Mouse (Mus musculus): ENCODE results near the gene Sestd1. TPM values are rescaled to one million over a fixed set of nuclear protein-coding genes. Genes with fewer than 3 reads are reported as not detected.

The Sestd1 gene
- polyA plus RNA-seq, 1 experiment from 2014 or later: 14.8 TPM

- no peaks in the 10 kb centered on the region for H3K27me3 ChIP-seq (ENCODE audit: insufficient read depth, poor library complexity, severe bottlenecking)
- no peak overlapping the region for H3K4me3 ChIP-seq
- no peaks in the 10 kb centered on the region for H3K9me3 ChIP-seq
- peaks cover 47% of the 10 kb centered on the region for H3K36me3 ChIP-seq
- no peak overlapping the region for H3K27ac ChIP-seq
- no peak for DNase-seq (ENCODE audit: low spot score)
- 89% methylated on average over 5 of the region's 5 CpGs for WGBS
- H3K4me1 ChIP-seq (replicated peaks): peaks cover 2% of the 10 kb centered on the region; the same call in 1 of the 2 replicates
Measured at GRCm38 (mm10) chr2:77198246-77198645, 82.1 kb downstream of the Sestd1 start.

GRCm38 (mm10) chr2:77196819-77197218, 83.6 kb downstream of the Sestd1 start:
- Histone ChIP-seq H3K4me3 (no peak overlapping the region), H3K4me1 (replicated peaks) (peaks cover 2% of the 10 kb centered on the region; the same call in 1 of the 2 replicates), H3K27ac (no peak overlapping the region), H3K27me3 (ENCODE audit: insufficient read depth, poor library complexity, severe bottlenecking) (no peaks in the 10 kb centered on the region), H3K36me3 (peaks cover 47% of the 10 kb centered on the region), H3K9me3 (no peaks in the 10 kb centered on the region)
- 89% methylated on average over 4 of the region's 4 CpGs for WGBS
- DNase-seq (ENCODE audit: low spot score): no peak

GRCm38 (mm10) chr2:77195056-77195455, 85.3 kb downstream of the Sestd1 start:
- Histone ChIP-seq H3K27ac (no peak overlapping the region), H3K36me3 (peaks cover 59% of the 10 kb centered on the region), H3K9me3 (no peaks in the 10 kb centered on the region), H3K4me3 (no peak overlapping the region), H3K4me1 (replicated peaks) (no peaks in the 10 kb centered on the region), H3K27me3 (ENCODE audit: insufficient read depth, poor library complexity, severe bottlenecking) (no peaks in the 10 kb centered on the region)
- WGBS: 94% methylated on average over 5 of the region's 5 CpGs
- no peak for DNase-seq (ENCODE audit: low spot score)

- Histone ChIP-seq H3K4me3 (no peak overlapping the region), H3K9me3 (no peaks in the 10 kb centered on the region), H3K27ac (no peak overlapping the region), H3K27me3 (ENCODE audit: insufficient read depth, poor library complexity, severe bottlenecking) (no peaks in the 10 kb centered on the region), H3K36me3 (peaks cover 81% of the 10 kb centered on the region), H3K4me1 (replicated peaks) (no peaks in the 10 kb centered on the region)
- DNase-seq (ENCODE audit: low spot score): no peak
- 95% methylated on average over 3 of the region's 3 CpGs for WGBS
Measured at GRCm38 (mm10) chr2:77191811-77192210, 88.6 kb downstream of the Sestd1 start.

- Histone ChIP-seq H3K4me1 (replicated peaks) (no peaks in the 10 kb centered on the region), H3K27ac (no peak overlapping the region), H3K27me3 (ENCODE audit: insufficient read depth, poor library complexity, severe bottlenecking) (no peaks in the 10 kb centered on the region), H3K9me3 (no peaks in the 10 kb centered on the region), H3K4me3 (no peak overlapping the region), H3K36me3 (peaks cover 80% of the 10 kb centered on the region)
- 95% methylated on average over 7 of the region's 7 CpGs for WGBS
- no peak for DNase-seq (ENCODE audit: low spot score)
Measured at GRCm38 (mm10) chr2:77190891-77191290, 89.5 kb downstream of the Sestd1 start.

- Histone ChIP-seq H3K4me1 (replicated peaks) (no peaks in the 10 kb centered on the region), H3K27ac (no peak overlapping the region), H3K36me3 (peaks cover 79% of the 10 kb centered on the region), H3K4me3 (no peak overlapping the region), H3K9me3 (no peaks in the 10 kb centered on the region), H3K27me3 (ENCODE audit: insufficient read depth, poor library complexity, severe bottlenecking) (no peaks in the 10 kb centered on the region)
- WGBS: 93% methylated on average over 3 of the region's 3 CpGs
- DNase-seq (ENCODE audit: low spot score): no peak
Measured at GRCm38 (mm10) chr2:77190301-77190700, 90.1 kb downstream of the Sestd1 start.

- no peaks in the 10 kb centered on the region for H3K27me3 ChIP-seq (ENCODE audit: insufficient read depth, poor library complexity, severe bottlenecking)
- no peaks in the 10 kb centered on the region for H3K4me1 ChIP-seq (replicated peaks)
- DNase-seq (ENCODE audit: low spot score): no peak
- no peaks in the 10 kb centered on the region for H3K9me3 ChIP-seq
- H3K27ac ChIP-seq: no peak overlapping the region
- 95% methylated on average over 7 of the region's 7 CpGs for WGBS
- peaks cover 79% of the 10 kb centered on the region for H3K36me3 ChIP-seq
- no peak overlapping the region for H3K4me3 ChIP-seq
Measured at GRCm38 (mm10) chr2:77189671-77190070, 90.7 kb downstream of the Sestd1 start.

GRCm38 (mm10) chr2:77187501-77187900, 92.9 kb downstream of the Sestd1 start:
- H3K4me3 ChIP-seq: no peak overlapping the region

GRCm38 (mm10) chr2:77186912-77187311, 93.5 kb downstream of the Sestd1 start:
- Histone ChIP-seq H3K9me3 (no peaks in the 10 kb centered on the region), H3K27me3 (ENCODE audit: insufficient read depth, poor library complexity, severe bottlenecking) (no peaks in the 10 kb centered on the region), H3K4me3 (no peak overlapping the region), H3K27ac (no peak overlapping the region), H3K36me3 (peaks cover 69% of the 10 kb centered on the region), H3K4me1 (replicated peaks) (no peaks in the 10 kb centered on the region)
- DNase-seq (ENCODE audit: low spot score): no peak
- 71% methylated on average over 8 of the region's 8 CpGs for WGBS

More at GRCm38 (mm10) chr2:77187501-77187900, 92.9 kb downstream of the Sestd1 start:
- 92% methylated on average over 3 of the region's 3 CpGs for WGBS
- Histone ChIP-seq H3K27me3 (ENCODE audit: insufficient read depth, poor library complexity, severe bottlenecking) (no peaks in the 10 kb centered on the region), H3K4me1 (replicated peaks) (no peaks in the 10 kb centered on the region), H3K27ac (no peak overlapping the region), H3K9me3 (no peaks in the 10 kb centered on the region), H3K36me3 (peaks cover 75% of the 10 kb centered on the region)
- DNase-seq (ENCODE audit: low spot score): no peak

GRCm38 (mm10) chr2:77184049-77184571, 96.3 kb downstream of the Sestd1 start:
- no peak for DNase-seq (ENCODE audit: low spot score)
- Histone ChIP-seq H3K27me3 (ENCODE audit: insufficient read depth, poor library complexity, severe bottlenecking) (no peaks in the 10 kb centered on the region), H3K27ac (no peak overlapping the region), H3K4me1 (replicated peaks) (no peaks in the 10 kb centered on the region), H3K4me3 (no peak overlapping the region), H3K36me3 (peaks cover 42% of the 10 kb centered on the region), H3K9me3 (no peaks in the 10 kb centered on the region)
- 83% methylated on average over 8 of the region's 8 CpGs for WGBS

GRCm38 (mm10) chr2:77183646-77184045, 96.7 kb downstream of the Sestd1 start:
- Histone ChIP-seq H3K27ac (no peak overlapping the region), H3K36me3 (peaks cover 37% of the 10 kb centered on the region), H3K27me3 (ENCODE audit: insufficient read depth, poor library complexity, severe bottlenecking) (no peaks in the 10 kb centered on the region), H3K9me3 (no peaks in the 10 kb centered on the region), H3K4me3 (no peak overlapping the region), H3K4me1 (replicated peaks) (no peaks in the 10 kb centered on the region)
- 95% methylated on average over 2 of the region's 2 CpGs for WGBS
- DNase-seq (ENCODE audit: low spot score): no peak

GRCm38 (mm10) chr2:77182996-77183380, 97.4 kb downstream of the Sestd1 start:
- Histone ChIP-seq H3K4me1 (replicated peaks) (no peaks in the 10 kb centered on the region), H3K36me3 (peaks cover 33% of the 10 kb centered on the region), H3K9me3 (no peaks in the 10 kb centered on the region), H3K27me3 (ENCODE audit: insufficient read depth, poor library complexity, severe bottlenecking) (no peaks in the 10 kb centered on the region), H3K27ac (no peak overlapping the region), H3K4me3 (no peak overlapping the region)
- DNase-seq (ENCODE audit: low spot score): no peak
- WGBS: 82% methylated on average over 6 of the region's 6 CpGs

GRCm38 (mm10) chr2:77182271-77182995, 98.0 kb downstream of the Sestd1 start:
- no peaks in the 10 kb centered on the region for H3K27me3 ChIP-seq (ENCODE audit: insufficient read depth, poor library complexity, severe bottlenecking)
- no peaks in the 10 kb centered on the region for H3K4me1 ChIP-seq (replicated peaks)
- H3K9me3 ChIP-seq: no peaks in the 10 kb centered on the region
- H3K4me3 ChIP-seq: no peak overlapping the region
- H3K27ac ChIP-seq: no peak overlapping the region
- WGBS: 87% methylated on average over 4 of the region's 4 CpGs
- peaks cover 27% of the 10 kb centered on the region for H3K36me3 ChIP-seq
- DNase-seq (ENCODE audit: low spot score): no peak

Data from hindbrain, embryonic 10.5 days (tissue).